Mouse (Mus musculus): Measurements from ENCODE around the gene Fermt3.

Fermt3 gene

DNA sequence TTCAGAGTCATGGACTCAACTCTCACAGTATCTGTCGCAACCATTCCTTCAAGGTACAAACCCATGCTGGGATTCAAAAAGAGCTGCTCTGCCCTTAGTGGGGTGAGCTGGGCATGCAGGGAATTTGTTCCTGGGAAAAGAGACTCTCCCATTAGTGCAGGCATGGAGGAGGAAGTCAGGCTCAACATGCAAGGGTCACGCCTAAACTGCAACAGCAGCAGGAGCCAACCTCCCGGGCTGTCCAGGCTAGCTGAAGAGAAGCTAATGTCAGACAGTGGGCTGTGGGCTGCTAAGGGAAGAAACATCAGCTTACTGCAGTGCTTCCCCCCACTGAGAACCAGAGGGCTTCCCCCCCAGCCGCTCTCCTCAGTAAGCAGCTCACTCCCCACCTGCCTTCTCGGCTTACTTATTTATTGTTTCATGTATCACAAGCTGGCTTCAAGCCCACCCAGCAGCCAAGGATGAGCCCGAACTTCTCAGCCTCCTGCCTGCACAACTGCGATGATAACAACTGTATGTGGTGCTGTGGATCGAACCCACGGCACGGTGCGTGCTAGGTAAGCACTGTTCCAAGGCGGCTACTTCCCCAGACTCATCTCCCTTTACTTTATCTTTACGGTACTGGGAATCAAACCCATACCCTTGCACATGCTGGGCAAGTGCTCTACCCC, 46.9 kb downstream of the Fermt3 start:
- no peak for DNase-seq (ENCODE audit: low spot score in 2 of 2)

DNA sequence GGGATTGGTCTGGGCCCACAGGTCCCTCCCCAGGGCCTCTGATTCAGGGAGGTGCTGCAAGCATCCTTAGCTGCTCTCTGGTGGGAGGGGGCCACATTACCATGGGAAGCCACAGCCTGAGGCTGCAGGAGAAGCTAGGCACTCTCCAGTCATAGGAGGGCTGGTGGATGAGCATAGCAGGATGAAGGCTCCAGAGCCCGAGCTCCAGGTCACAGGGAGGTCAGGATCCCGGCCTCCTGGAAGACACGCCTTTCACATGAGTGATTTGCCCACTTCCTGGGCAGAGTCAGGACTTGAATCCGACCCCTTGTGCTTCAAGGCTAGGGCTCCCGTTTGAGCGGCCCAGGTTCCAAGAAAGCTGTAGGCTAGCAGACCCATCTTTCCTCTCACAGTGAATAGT, 47.6 kb downstream of the Fermt3 start:
- DNase-seq (ENCODE audit: low spot score in 2 of 2), result no peak

DNA sequence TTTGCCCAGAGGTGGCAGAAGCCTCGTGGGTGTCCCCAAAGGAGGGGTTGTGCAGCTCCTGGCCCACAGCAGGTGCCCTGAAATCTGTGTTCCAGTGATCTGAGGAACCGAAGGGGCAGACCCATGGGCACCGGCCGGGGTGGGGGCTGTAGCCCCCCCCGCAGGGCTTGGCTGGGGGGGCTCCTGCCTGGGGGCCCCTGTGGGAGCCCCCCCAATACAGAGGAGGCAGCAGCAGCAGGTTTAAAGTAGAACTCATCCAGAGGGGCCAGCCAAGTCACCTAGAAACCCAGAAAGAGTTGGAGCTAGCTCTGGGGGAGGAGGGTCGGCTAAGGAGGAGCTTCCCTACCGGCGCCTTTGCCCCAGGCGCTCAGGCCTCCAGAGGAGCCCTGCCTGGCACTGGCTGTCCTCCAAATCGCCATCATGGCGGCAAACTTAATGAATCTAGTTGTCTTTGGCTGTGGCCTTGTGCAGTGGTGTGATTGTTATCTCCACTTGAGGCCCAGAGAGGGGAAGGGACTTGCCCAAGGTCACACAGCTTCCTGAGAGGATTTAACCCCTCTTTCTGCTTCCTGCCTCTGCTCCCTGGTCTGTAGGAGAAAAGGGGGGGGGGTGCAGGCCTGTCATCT, 48.7 kb downstream of the Fermt3 start:
- no peak for DNase-seq (ENCODE audit: low spot score in 2 of 2)

DNA sequence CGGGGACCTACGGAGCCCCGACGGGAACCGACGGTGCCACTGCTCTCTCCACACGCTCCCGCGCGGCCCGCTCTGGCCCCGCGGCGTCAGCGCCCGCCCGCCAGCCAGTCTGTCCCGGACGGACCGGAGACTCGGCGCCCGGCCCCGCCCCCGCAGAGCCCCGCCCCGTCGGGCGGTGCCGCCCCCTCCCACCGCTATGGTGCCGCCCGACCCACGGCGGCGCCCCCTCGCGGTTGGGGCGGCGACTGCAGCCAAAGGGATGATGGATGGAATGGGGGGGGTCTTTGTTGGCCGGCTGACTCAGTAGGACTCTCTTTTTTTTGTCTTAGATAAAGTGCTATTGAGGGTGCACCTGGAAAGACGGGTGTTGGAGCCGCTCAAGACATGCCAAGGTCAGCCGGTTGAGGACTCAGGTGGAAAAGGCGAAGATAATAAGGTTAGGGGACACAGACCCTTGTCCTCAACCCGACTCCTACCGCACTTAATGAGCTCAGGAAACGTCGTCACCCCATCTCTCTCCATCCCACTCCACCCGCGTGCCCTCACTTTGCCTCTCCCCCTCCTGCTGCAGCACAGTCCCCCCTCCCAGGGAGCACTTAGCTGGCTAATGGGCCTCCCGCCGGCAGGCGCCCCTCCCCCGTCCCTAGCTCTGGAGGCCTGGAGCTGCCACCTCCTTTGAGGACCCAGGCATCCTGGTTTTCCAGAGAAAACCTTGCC, 49.4 kb downstream of the Fermt3 start:
- no peak for DNase-seq (ENCODE audit: low spot score in 2 of 2)

DNA sequence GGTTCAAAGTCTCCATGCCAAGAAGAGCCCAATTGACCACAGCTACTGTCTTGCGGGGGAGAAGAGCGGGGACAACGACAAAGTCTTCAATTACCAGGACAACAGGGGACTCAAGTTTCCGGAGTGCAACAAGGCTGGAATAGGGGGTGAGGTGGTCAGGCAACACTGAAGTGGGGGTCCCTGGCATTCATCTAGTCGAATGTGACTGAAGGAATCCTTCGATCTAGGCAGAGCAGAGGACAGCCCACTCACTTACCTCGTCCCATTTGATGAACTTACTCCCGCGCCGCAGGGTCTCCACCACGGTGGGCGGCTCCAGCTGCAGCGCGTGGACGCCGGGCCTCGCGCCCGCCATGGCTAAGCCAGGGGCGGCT, 50.0 kb downstream of the Fermt3 start:
- no peak for DNase-seq (ENCODE audit: low spot score in 2 of 2)

DNA sequence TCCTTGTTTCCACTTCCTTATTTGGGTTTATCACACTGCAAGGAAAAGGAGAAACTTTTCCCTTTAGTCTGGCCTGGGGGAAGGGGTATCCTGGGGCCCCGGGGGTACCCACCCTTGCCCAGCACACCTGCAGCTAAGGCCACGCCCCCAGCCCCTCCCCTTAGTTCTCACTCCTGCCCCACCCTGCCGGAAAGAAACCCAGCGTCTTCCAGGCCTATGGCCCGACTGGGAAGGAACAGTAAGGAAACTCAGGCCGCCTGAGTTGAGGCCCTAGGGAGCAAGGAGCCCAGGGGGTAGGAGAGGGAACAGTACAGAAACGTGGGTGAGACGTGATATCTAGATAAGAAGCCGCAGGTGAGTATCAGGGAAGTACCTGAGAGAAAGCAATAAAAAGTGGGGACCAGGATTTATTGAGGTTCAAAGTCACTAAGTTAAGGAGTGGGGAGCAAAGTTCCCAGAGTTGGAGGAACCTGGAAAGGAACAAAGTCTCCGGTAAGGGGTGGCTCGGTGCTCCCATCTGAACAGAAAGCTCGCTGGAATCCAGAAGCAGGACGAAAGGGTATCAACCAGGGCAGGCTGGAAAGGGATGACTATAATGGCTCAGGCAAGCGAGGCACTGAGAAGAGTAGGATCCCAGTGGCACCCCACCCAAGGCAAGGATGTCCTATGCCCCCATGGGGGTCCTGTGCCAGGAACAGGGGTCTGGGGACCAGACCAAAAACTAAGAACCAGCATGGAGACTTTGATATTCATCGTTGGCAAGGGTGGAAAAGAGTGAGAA, 50.6 kb downstream of the Fermt3 start:
- DNase-seq (ENCODE audit: low spot score in 2 of 2), result no peak

DNA sequence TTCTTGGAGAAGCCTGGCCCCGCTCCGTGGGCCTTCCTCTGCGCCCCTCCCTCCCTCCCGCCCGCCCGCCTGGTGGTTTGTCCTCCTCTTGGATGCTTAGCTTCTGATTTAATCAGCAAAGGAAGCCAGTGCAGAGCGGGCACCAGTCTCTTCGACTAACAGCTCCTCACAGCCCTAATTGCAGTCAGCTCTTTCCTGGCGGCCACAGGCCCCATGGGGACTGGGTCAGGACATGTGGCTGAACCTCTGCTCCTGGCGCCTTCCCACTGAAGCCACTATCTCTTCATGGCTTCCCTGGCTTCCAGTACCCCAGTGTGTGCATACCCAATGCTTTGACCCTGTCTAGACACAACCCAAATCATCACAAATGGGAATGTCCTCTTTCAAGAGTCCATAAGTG, 62.8 kb downstream of the Fermt3 start:
- no peak for DNase-seq (ENCODE audit: low spot score in 2 of 2)

DNA sequence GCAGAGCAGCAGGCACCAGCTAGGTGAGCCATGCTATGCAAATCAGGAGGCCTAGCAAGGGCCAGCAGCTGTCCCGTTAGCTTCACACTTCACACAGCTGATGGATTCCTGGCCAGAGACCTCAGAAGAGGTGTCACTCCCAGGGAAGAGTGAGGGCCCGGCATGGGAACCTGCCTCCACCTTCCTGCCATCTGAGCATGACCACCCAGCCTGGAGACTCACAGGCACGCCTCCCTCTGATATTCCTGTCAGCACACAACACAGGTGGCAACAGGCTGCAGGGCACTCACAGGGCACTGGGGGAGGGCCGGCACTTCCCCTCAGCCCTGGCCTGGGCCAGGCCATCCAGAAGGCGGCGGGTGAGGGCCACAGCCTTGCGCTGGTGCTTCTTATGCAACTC, 63.8 kb downstream of the Fermt3 start:
- DNase-seq (ENCODE audit: low spot score in 2 of 2), result no peak

DNA sequence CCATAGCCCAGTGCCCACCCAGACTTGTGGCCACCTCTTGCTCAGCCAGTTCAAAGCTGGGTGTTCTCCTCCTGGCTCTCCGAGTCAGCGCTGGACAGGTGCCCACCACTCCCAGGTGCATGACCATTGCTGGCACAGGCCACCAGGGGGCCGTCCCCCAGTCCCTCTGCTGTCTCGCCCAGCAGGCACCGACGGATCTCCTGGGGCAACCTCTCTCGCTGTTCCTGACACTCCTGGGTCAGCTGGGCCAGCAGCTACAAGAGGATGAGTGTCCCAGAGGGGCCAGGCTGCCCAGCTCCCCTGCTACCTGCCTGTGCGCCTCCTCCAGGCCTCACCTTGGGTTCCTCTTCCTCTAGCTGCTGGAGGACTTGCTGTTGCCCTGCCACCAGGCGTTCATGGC, 65.2 kb downstream of the Fermt3 start:
- no peak for DNase-seq (ENCODE audit: low spot score in 2 of 2)

DNA sequence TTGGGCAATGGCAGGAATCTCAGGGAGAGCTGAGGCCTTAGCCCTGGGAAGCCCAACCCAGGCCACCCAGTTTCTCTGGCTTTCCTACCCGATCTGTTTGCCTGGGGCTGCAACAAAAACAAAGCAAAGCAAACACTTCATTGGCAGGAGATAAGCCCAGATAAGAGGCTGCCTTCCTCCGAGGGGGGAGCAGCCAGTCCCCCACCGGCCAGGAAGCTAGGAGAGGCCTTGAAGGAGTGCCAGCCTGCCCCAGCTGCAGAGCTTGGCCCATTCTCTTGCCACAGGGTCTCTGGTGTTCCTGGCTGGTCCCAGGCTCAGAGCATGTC, 66.6 kb downstream of the Fermt3 start:
- DNase-seq (ENCODE audit: low spot score in 2 of 2), result no peak

DNA sequence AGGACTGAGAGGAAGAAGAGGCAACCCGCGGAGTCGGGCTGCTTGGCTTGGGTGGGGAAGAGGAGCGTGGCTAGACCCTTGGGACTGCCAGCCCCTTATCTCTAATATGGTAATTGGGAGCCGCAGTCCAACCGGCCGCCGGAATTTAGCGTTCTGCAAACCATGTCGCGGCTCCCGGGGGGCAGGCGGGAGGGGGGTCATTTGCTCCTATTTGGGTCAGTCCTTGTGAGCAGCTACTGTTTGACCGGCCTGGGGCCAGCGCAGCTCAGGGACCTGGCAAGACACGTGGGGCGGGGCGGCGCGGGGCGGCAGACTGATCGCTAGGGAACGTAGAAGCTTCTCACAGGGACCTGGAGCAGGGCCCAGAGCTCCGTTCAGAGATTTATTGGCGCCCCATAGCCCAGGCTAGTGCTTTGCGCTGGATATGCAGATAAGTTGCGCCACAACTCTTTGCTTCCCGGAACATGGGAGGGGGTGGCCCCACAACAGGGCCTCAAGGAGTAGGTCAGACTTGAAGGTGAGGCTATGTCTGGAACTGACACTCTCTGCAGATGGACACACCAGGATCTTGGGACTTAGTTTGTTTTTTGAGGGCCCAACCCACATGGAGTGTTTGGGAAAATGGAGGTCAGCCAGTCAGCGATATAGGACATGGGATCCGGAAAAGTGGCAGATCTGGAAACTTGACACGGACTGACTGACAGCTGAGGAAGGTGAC, 67.1 kb downstream of the Fermt3 start:
- peak in 1 of 2 experiments; percentile 75 for DNase-seq (ENCODE audit: low spot score in 2 of 2)

DNA sequence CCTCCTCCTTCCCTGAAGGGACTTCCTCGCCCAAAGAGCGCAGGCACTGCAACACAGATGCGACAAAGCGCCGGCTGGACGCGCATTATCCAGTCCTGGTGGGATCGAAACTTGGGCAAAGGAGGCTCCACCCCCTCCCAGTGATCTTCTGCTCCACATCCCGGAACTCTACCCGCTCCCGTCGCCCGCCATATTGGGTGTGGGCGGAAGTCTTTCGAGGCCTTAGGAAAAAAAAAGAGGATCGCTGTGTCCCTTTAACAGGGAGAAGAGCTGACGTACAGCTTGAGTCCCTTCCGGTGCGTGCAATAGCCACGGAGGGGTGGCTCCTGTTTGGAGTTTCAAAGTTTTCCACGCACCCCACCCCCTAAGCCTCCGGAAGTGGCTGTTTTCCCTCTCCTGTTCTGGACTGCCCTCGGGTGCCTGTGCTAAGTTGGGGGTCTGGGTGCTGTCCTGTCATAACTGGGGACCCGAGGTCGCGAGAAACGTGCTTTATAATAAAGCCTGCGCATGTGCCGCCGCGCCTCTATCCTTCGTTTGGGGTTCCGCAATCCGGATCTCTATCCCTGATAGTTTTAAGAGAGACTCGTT, 67.8 kb downstream of the Fermt3 start:
- peak; percentile 94 to 96 for DNase-seq (ENCODE audit: low spot score in 2 of 2)

DNA sequence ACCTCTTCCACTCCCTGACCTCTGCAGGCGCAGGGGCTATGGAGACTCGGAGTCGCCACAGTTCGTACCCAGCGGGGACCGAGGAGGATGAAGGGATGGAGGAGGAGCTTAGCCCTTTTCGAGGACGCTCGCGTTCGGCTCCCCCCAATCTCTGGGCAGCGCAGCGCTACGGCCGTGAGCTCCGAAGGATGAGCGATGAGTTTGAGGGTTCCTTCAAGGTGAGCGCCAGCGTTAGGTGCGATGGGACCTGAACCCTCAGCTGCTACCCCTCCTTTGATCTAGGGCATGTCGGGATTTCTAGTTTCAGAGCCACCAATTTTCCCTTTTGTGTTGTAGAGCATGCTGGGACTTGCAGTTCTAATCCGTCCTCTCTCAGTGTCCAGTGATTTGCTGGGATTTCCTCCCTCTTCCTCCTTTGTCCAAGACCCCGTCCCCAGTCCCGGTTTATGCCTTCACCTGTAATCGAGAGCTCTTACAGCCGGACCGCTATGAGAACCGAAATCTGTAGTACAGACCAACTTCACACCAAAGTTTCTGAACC, 68.6 kb downstream of the Fermt3 start:
- DNase-seq (ENCODE audit: low spot score in 2 of 2), result peak; percentile 70 to 78

DNA sequence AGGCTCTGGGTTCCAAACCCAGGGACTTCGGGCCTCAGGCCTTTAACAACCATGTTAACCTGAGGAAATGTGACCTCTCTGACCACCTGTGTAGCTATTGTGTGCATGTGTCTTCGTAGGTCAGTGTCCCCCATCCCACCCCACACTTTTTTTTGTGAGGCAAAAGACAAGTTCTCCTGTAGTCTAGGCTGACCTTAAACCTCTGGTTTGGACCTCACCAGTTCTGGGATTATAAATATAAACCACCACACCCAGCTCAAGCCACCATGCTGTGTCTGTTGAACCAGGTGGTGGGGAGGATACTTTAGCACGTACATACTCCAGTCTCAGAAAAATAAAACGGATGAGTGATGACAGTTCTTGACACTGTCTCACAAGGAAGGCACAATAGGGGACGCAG, 69.3 kb downstream of the Fermt3 start:
- DNase-seq (ENCODE audit: low spot score in 2 of 2), result no peak

DNA sequence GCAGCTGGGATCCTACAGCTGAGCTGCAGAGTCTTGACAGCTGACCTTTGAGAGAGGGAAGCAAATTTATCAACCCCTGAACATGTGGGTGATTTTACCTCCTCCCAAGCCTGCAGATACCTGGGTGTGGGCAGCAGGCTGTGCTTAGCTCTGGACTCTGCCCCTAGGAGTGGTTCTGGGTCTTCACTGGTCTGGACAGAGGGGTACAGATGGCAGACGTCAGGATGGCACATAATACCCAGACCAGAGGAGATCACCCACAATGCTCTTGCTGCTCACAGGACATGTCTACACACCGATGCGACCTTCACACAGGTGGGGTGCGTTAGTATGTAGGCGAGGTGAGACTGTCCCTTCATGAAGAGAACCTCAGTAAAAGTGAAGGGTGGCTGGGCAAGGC, 69.7 kb downstream of the Fermt3 start:
- no peak for DNase-seq (ENCODE audit: low spot score in 2 of 2)

All from frontal cortex, postnatal 36 days (tissue).